Mouse (Mus musculus): Measurements from ENCODE around the gene Vwa8. TPM values are rescaled to one million over a fixed set of nuclear protein-coding genes. Genes with fewer than 3 reads are reported as not detected.

Gene Vwa8
- polyA plus RNA-seq, 1 experiment: 11.2 TPM

GRCm38 (mm10) chr14:78932094-78932493 lies 83.2 kb downstream of the Vwa8 start:
- WGBS: 84% methylated on average over 2 of the region's 2 CpGs
- no peaks in the 10 kb centered on the region for H3K27me3 ChIP-seq (ENCODE audit: control insufficient read depth, insufficient read depth, low read length)
- H3K27ac ChIP-seq (ENCODE audit: insufficient read depth, low read depth, low read length): no peak overlapping the region
- TF ChIP-seq POLR2A (IDR thresholded peaks at IDR 0.05; ENCODE audit: low read depth, low read length): no peak
- no peak for TF ChIP-seq CTCF (IDR thresholded peaks at IDR 0.05; ENCODE audit: extremely low read depth, insufficient read length, insufficient replicate concordance, low read depth, low read length)
- H3K4me3 ChIP-seq (ENCODE audit: low read depth, low read length): no peak overlapping the region
- no peaks in the 10 kb centered on the region for H3K4me1 ChIP-seq (ENCODE audit: control insufficient read depth, insufficient read depth, insufficient read length, low read length)
- H3K36me3 ChIP-seq (ENCODE audit: control insufficient read depth, insufficient read depth, low read length): peaks cover 12% of the 10 kb centered on the region; the same call in 1 of the 2 replicates

GRCm38 (mm10) chr14:78933399-78933798 lies 84.5 kb downstream of the Vwa8 start:
- whole genome bisulfite sequencing: 96% methylated on average over 8 of the region's 8 CpGs
- H3K27ac ChIP-seq (ENCODE audit: insufficient read depth, low read depth, low read length): no peak overlapping the region
- TF ChIP-seq POLR2A (IDR thresholded peaks at IDR 0.05; ENCODE audit: low read depth, low read length) (no peak), CTCF (IDR thresholded peaks at IDR 0.05; ENCODE audit: extremely low read depth, insufficient read length, insufficient replicate concordance, low read depth, low read length) (no peak)

GRCm38 (mm10) chr14:78934596-78934995 lies 85.7 kb downstream of the Vwa8 start:
- no peak for TF ChIP-seq CTCF (IDR thresholded peaks at IDR 0.05; ENCODE audit: extremely low read depth, insufficient read length, insufficient replicate concordance, low read depth, low read length)
- TF ChIP-seq POLR2A (IDR thresholded peaks at IDR 0.05; ENCODE audit: low read depth, low read length): no peak
- 87% methylated on average over 6 of the region's 6 CpGs for WGBS
- no peak overlapping the region for H3K27ac ChIP-seq (ENCODE audit: insufficient read depth, low read depth, low read length)
- H3K36me3 ChIP-seq (ENCODE audit: control insufficient read depth, insufficient read depth, low read length): peaks cover 17% of the 10 kb centered on the region
- H3K4me1 ChIP-seq (ENCODE audit: control insufficient read depth, insufficient read depth, insufficient read length, low read length): no peaks in the 10 kb centered on the region
- H3K4me3 ChIP-seq (ENCODE audit: low read depth, low read length): no peak overlapping the region
- H3K27me3 ChIP-seq (ENCODE audit: control insufficient read depth, insufficient read depth, low read length): no peaks in the 10 kb centered on the region

More at GRCm38 (mm10) chr14:78933399-78933798, 84.5 kb downstream of the Vwa8 start:
- peaks cover 17% of the 10 kb centered on the region for H3K36me3 ChIP-seq (ENCODE audit: control insufficient read depth, insufficient read depth, low read length)
- H3K27me3 ChIP-seq (ENCODE audit: control insufficient read depth, insufficient read depth, low read length): no peaks in the 10 kb centered on the region
- no peak overlapping the region for H3K4me3 ChIP-seq (ENCODE audit: low read depth, low read length)
- H3K4me1 ChIP-seq (ENCODE audit: control insufficient read depth, insufficient read depth, insufficient read length, low read length): no peaks in the 10 kb centered on the region

GRCm38 (mm10) chr14:78935796-78936195 lies 86.9 kb downstream of the Vwa8 start:
- Histone ChIP-seq H3K27ac (ENCODE audit: insufficient read depth, low read depth, low read length) (no peak overlapping the region), H3K4me1 (ENCODE audit: control insufficient read depth, insufficient read depth, insufficient read length, low read length) (no peaks in the 10 kb centered on the region), H3K27me3 (ENCODE audit: control insufficient read depth, insufficient read depth, low read length) (no peaks in the 10 kb centered on the region), H3K4me3 (ENCODE audit: low read depth, low read length) (no peak overlapping the region), H3K36me3 (ENCODE audit: control insufficient read depth, insufficient read depth, low read length) (peaks cover 21% of the 10 kb centered on the region)
- TF ChIP-seq CTCF (IDR thresholded peaks at IDR 0.05; ENCODE audit: extremely low read depth, insufficient read length, insufficient replicate concordance, low read depth, low read length) (no peak), POLR2A (IDR thresholded peaks at IDR 0.05; ENCODE audit: low read depth, low read length) (no peak)
- 85% methylated on average over 3 of the region's 3 CpGs for WGBS

- Histone ChIP-seq H3K36me3 (ENCODE audit: control insufficient read depth, insufficient read depth, low read length) (peaks cover 12% of the 10 kb centered on the region), H3K27me3 (ENCODE audit: control insufficient read depth, insufficient read depth, low read length) (no peaks in the 10 kb centered on the region), H3K4me1 (ENCODE audit: control insufficient read depth, insufficient read depth, insufficient read length, low read length) (no peaks in the 10 kb centered on the region), H3K4me3 (ENCODE audit: low read depth, low read length) (no peak overlapping the region), H3K27ac (ENCODE audit: insufficient read depth, low read depth, low read length) (no peak overlapping the region)
- WGBS: 82% methylated on average over 11 of the region's 11 CpGs
- TF ChIP-seq POLR2A (IDR thresholded peaks at IDR 0.05; ENCODE audit: low read depth, low read length) (no peak), CTCF (IDR thresholded peaks at IDR 0.05; ENCODE audit: extremely low read depth, insufficient read length, insufficient replicate concordance, low read depth, low read length) (no peak)
Measured at GRCm38 (mm10) chr14:78941741-78942475, 93.1 kb downstream of the Vwa8 start.

GRCm38 (mm10) chr14:78955745-78956144 lies 106.9 kb downstream of the Vwa8 start:
- H3K4me1 ChIP-seq (ENCODE audit: control insufficient read depth, insufficient read depth, insufficient read length, low read length): no peaks in the 10 kb centered on the region
- H3K4me3 ChIP-seq (ENCODE audit: low read depth, low read length): no peak overlapping the region
- no peak overlapping the region for H3K27ac ChIP-seq (ENCODE audit: insufficient read depth, low read depth, low read length)
- no peaks in the 10 kb centered on the region for H3K27me3 ChIP-seq (ENCODE audit: control insufficient read depth, insufficient read depth, low read length)
- TF ChIP-seq POLR2A (IDR thresholded peaks at IDR 0.05; ENCODE audit: low read depth, low read length) (no peak), CTCF (IDR thresholded peaks at IDR 0.05; ENCODE audit: extremely low read depth, insufficient read length, insufficient replicate concordance, low read depth, low read length) (no peak)
- H3K36me3 ChIP-seq (ENCODE audit: control insufficient read depth, insufficient read depth, low read length): peaks cover 12% of the 10 kb centered on the region
- WGBS: 61% methylated on average over 2 of the region's 2 CpGs

- 96% methylated on average over 10 of the region's 10 CpGs for WGBS
- H3K27me3 ChIP-seq (ENCODE audit: control insufficient read depth, insufficient read depth, low read length): no peaks in the 10 kb centered on the region
- H3K4me3 ChIP-seq (ENCODE audit: low read depth, low read length): no peak overlapping the region
- no peak for TF ChIP-seq CTCF (IDR thresholded peaks at IDR 0.05; ENCODE audit: extremely low read depth, insufficient read length, insufficient replicate concordance, low read depth, low read length)
- no peak for TF ChIP-seq POLR2A (IDR thresholded peaks at IDR 0.05; ENCODE audit: low read depth, low read length)
- no peaks in the 10 kb centered on the region for H3K4me1 ChIP-seq (ENCODE audit: control insufficient read depth, insufficient read depth, insufficient read length, low read length)
- H3K36me3 ChIP-seq (ENCODE audit: control insufficient read depth, insufficient read depth, low read length): 0 out of 2 replicates have a peak, but pooled peaks cover 2% of the 10 kb centered on the region
- no peak overlapping the region for H3K27ac ChIP-seq (ENCODE audit: insufficient read depth, low read depth, low read length)
Measured at GRCm38 (mm10) chr14:78970621-78971020, 121.8 kb downstream of the Vwa8 start.

Measured in small intestine, adult 2 months (tissue).